Mouse (Mus musculus) ES-E14 (cell line): ENCODE results near the gene Fkbp8.

Source experiments
- CHD2 ChIP-seq: IDR thresholded peaks from 2 replicates; pipeline ENCODE4 v1.6.1; 2014; ENCODE audit warnings: mild to moderate bottlenecking, low read depth, low read length, inconsistent platforms
- HCFC1 ChIP-seq: IDR thresholded peaks from 2 replicates; pipeline ENCODE4 v1.6.1; 2012; ENCODE audit warnings: low read length, inconsistent platforms, borderline replicate concordance; ENCODE audit not compliant: insufficient read depth
- MAFK ChIP-seq: IDR thresholded peaks from 2 replicates; pipeline ENCODE4 v1.6.1; 2014; ENCODE audit warnings: mild to moderate bottlenecking, low read depth, low read length, inconsistent platforms; ENCODE audit not compliant: insufficient read depth
- ZNF384 ChIP-seq: IDR thresholded peaks from 2 replicates; pipeline ENCODE4 v1.6.1; 2012; ENCODE audit warnings: low read depth, low read length, inconsistent platforms

DNA sequence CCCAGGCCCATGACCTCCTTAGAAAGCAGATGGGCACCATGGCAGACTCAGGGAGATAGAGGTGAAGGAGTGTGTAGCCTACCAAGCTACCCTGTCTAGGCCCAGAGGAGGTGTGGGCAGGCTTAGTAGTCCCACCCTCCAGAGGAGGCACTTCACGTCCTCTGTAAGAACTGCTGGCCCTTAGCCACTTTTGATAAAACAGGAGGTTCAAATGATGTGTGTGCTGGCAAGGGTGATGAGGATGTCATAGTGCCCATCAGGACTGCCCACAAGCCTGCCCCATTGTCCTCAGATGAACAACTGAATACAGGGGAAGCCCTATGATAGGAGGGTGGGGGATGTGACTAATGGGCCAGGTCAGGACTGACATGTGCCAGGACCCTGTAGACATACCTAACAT, 25.3 kb downstream of the Fkbp8 start:
- TF ChIP-seq MAFK (no peak), ZNF384 (no peak), HCFC1 (no peak), CHD2 (no peak)
